Mouse (Mus musculus) spleen, adult 2 months (tissue): Measurements from ENCODE around the gene Snta1. TPM values are rescaled to one million over a fixed set of nuclear protein-coding genes. Genes with fewer than 3 reads are reported as not detected.

Source experiments
- DNase-seq, 2 experiments: peaks; one replicate each; pipeline versions ENCODE4 v3.0.0 to v3.0.0-alpha.2; 2012 to 2021; ENCODE audit warnings: low spot score in 2 of 2, low read depth in 1 of 2
- H3K27ac ChIP-seq: fragments of 200-500 bp; 2 replicates; pipeline ENCODE4 v1.5.1; 2012; ENCODE audit warnings: low read length, inconsistent platforms; ENCODE audit not compliant: insufficient read depth
- H3K27me3 ChIP-seq: fragments of 200-500 bp; 2 replicates; pipeline ENCODE4 v1.6.1; 2012; ENCODE audit warnings: mild to moderate bottlenecking, moderate library complexity, low read length, inconsistent platforms; ENCODE audit not compliant: control insufficient read depth, insufficient read depth
- H3K36me3 ChIP-seq: fragments of 200-500 bp; 2 replicates; pipeline ENCODE4 v1.6.1; 2012; ENCODE audit warnings: mild to moderate bottlenecking, low read length, inconsistent platforms; ENCODE audit not compliant: control insufficient read depth, insufficient read depth
- H3K4me1 ChIP-seq: fragments of 200-500 bp; 2 replicates; pipeline ENCODE4 v1.6.1; 2011; ENCODE audit warnings: inconsistent platforms; ENCODE audit not compliant: control insufficient read depth, insufficient read depth, insufficient read length
- H3K4me3 ChIP-seq: fragments of 200-500 bp; 2 replicates; pipeline ENCODE4 v1.5.1; 2011; ENCODE audit warnings: mild to moderate bottlenecking, inconsistent platforms; ENCODE audit not compliant: insufficient read depth, insufficient read length; ENCODE audit errors: extremely low read depth
- CTCF ChIP-seq: fragments of 200-500 bp; IDR thresholded peaks from 2 replicates; pipeline ENCODE4 v1.5.1; 2011; ENCODE audit warnings: mild to moderate bottlenecking, inconsistent platforms; ENCODE audit not compliant: insufficient read depth, insufficient read length, insufficient replicate concordance; ENCODE audit errors: extremely low read depth
- POLR2A ChIP-seq: fragments of 200-500 bp; IDR thresholded peaks from 2 replicates; pipeline ENCODE4 v1.6.1; 2011; ENCODE audit warnings: low read depth, low read length, inconsistent platforms
- WGBS: fragments of 180-500 bp; shearing (Covaris S2); methylation state at CpG from one replicate; pipeline ENCODE4 v1.1.7; 2018; 5-methylcytosine and 5-hydroxymethylcytosine counted together
- polyA plus RNA-seq: library from polyadenylated mRNA; depleted of rRNA; stranded (reverse); fragments of >200 nt; gene quantifications from 2 replicates; pipeline ENCODE4 v1.2.3, GENCODE M21; 2012

Snta1 gene
- polyA plus RNA-seq, 1 experiment = 12.1 TPM

- Histone ChIP-seq H3K27me3 (no peaks in the 10 kb centered on the region), H3K36me3 (no peaks in the 10 kb centered on the region), H3K4me3 (no peak overlapping the region), H3K27ac (no peak overlapping the region), H3K4me1 (no peaks in the 10 kb centered on the region)
- 93% methylated on average over 8 of the region's 8 CpGs for WGBS
- DNase-seq = no peak
- no peak for TF ChIP-seq CTCF
Measured at GRCm38 (mm10) chr2:154447821-154448220, 39.9 kb upstream of the Snta1 start.

GRCm38 (mm10) chr2:154440453-154440852 is 32.6 kb upstream of the Snta1 start:
- no peaks in the 10 kb centered on the region for H3K27me3 ChIP-seq
- peaks cover 3% of the 10 kb centered on the region; the same call in 1 of the 2 replicates for H3K4me1 ChIP-seq
- TF ChIP-seq CTCF (no peak), POLR2A (no peak)
- DNase-seq = no peak
- no peaks in the 10 kb centered on the region for H3K36me3 ChIP-seq
- no peak overlapping the region for H3K27ac ChIP-seq
- no peak overlapping the region for H3K4me3 ChIP-seq

GRCm38 (mm10) chr2:154437191-154437527 is 29.3 kb upstream of the Snta1 start:
- peak overlapping the region; percentile 87 for H3K4me3 ChIP-seq
- 16% methylated on average over 7 of the region's 7 CpGs for whole genome bisulfite sequencing
- no peaks in the 10 kb centered on the region for H3K36me3 ChIP-seq
- no peak overlapping the region; the same call in 1 of the 2 replicates for H3K27ac ChIP-seq
- TF ChIP-seq POLR2A (no peak), CTCF (no peak)
- no peak for DNase-seq
- H3K4me1 ChIP-seq = peaks cover 3% of the 10 kb centered on the region; the same call in 1 of the 2 replicates
- H3K27me3 ChIP-seq = no peaks in the 10 kb centered on the region

GRCm38 (mm10) chr2:154436458-154437190 is 28.7 kb upstream of the Snta1 start, which contains the start of gene Cbfa2t2:
Cbfa2t2 (plus strand) TSS chr2:154436481.
- H3K4me1 ChIP-seq = peaks cover 3% of the 10 kb centered on the region; the same call in 1 of the 2 replicates
- H3K36me3 ChIP-seq = no peaks in the 10 kb centered on the region
- peak in 1 of 2 experiments; percentile 43 for DNase-seq
- TF ChIP-seq CTCF = no peak
- TF ChIP-seq POLR2A = no peak
- WGBS = under 1% methylated on average over 50 of the region's 70 CpGs
- peak within 1 kb of the TSS; percentile 60 for H3K27ac ChIP-seq
- H3K4me3 ChIP-seq = peak within 1 kb of the TSS; percentile 87
- no peaks in the 10 kb centered on the region for H3K27me3 ChIP-seq

- Histone ChIP-seq H3K36me3 (no peaks in the 10 kb centered on the region), H3K27ac (peak overlapping the region; percentile 44; the same call in 1 of the 2 replicates), H3K4me3 (no peak overlapping the region), H3K4me1 (peaks cover 3% of the 10 kb centered on the region; the same call in 1 of the 2 replicates), H3K27me3 (no peaks in the 10 kb centered on the region)
- WGBS = 1% methylated on average over 41 of the region's 44 CpGs
- DNase-seq = peak; percentile 94 to 98
- TF ChIP-seq CTCF (no peak), POLR2A (no peak)
Measured at GRCm38 (mm10) chr2:154436076-154436457, 28.2 kb upstream of the Snta1 start.

GRCm38 (mm10) chr2:154434690-154435089 is 26.8 kb upstream of the Snta1 start:
- no peaks in the 10 kb centered on the region for H3K27me3 ChIP-seq
- H3K27ac ChIP-seq = no peak overlapping the region
- peaks cover 3% of the 10 kb centered on the region; the same call in 1 of the 2 replicates for H3K4me1 ChIP-seq
- H3K36me3 ChIP-seq = no peaks in the 10 kb centered on the region
- DNase-seq = no peak
- WGBS = 95% methylated on average over 7 of the region's 7 CpGs
- no peak overlapping the region for H3K4me3 ChIP-seq
- TF ChIP-seq CTCF (no peak), POLR2A (no peak)

GRCm38 (mm10) chr2:154433391-154433790 is 25.5 kb upstream of the Snta1 start:
- Histone ChIP-seq H3K4me1 (peaks cover 3% of the 10 kb centered on the region; the same call in 1 of the 2 replicates), H3K36me3 (no peaks in the 10 kb centered on the region), H3K27ac (no peak overlapping the region), H3K4me3 (no peak overlapping the region), H3K27me3 (no peaks in the 10 kb centered on the region)
- TF ChIP-seq POLR2A (no peak), CTCF (no peak)
- WGBS = 84% methylated on average over 3 of the region's 3 CpGs
- no peak for DNase-seq
